Mouse (Mus musculus): ENCODE measurements around the gene Srpr. TPM values are rescaled to one million over a fixed set of nuclear protein-coding genes. Genes with fewer than 3 reads are reported as not detected.

Srpr gene
- polyA plus RNA-seq, 1 experiment from 2014 or later = 118 TPM

- Histone ChIP-seq H3K27ac (ENCODE audit: low read depth, low read length) (no peak overlapping the region), H3K9me3 (ENCODE audit: control insufficient read depth) (no peaks in the 10 kb centered on the region), H3K36me3 (ENCODE audit: control insufficient read depth, insufficient read depth) (peaks cover 8% of the 10 kb centered on the region), H3K27me3 (replicated peaks; ENCODE audit: control insufficient read depth, insufficient read depth, low read length) (no peaks in the 10 kb centered on the region), H3K4me2 (replicated peaks; ENCODE audit: low read depth) (no peak overlapping the region), H3K4me3 (ENCODE audit: low read depth, low read length) (no peak overlapping the region), H3K9ac (ENCODE audit: low read depth, low read length) (no peak overlapping the region), H3K4me1 (replicated peaks; ENCODE audit: control insufficient read depth, insufficient read depth, low read length) (no peaks in the 10 kb centered on the region)
- no peak for ATAC-seq
- TF ChIP-seq CTCF (IDR thresholded peaks at IDR 0.05; ENCODE audit: low read depth) = no peak
- 89% methylated on average over 7 of the region's 7 CpGs for WGBS
These were observed 29.9 kb upstream of the Srpr start for GRCm38 (mm10) chr9:35170071-35170470.

GRCm38 (mm10) chr9:35173331-35173730 is 26.6 kb upstream of the Srpr start:
- Histone ChIP-seq H3K4me2 (replicated peaks; ENCODE audit: low read depth) (no peak overlapping the region), H3K4me1 (replicated peaks; ENCODE audit: control insufficient read depth, insufficient read depth, low read length) (no peaks in the 10 kb centered on the region), H3K27ac (ENCODE audit: low read depth, low read length) (no peak overlapping the region), H3K9me3 (ENCODE audit: control insufficient read depth) (no peaks in the 10 kb centered on the region), H3K4me3 (ENCODE audit: low read depth, low read length) (no peak overlapping the region), H3K36me3 (ENCODE audit: control insufficient read depth, insufficient read depth) (peaks cover 8% of the 10 kb centered on the region), H3K9ac (ENCODE audit: low read depth, low read length) (no peak overlapping the region), H3K27me3 (replicated peaks; ENCODE audit: control insufficient read depth, insufficient read depth, low read length) (no peaks in the 10 kb centered on the region)
- no peak for TF ChIP-seq CTCF (IDR thresholded peaks at IDR 0.05; ENCODE audit: low read depth)
- WGBS = 89% methylated on average over 1 of the region's 1 CpGs
- ATAC-seq = no peak

GRCm38 (mm10) chr9:35175251-35176123 is 24.5 kb upstream of the Srpr start, which contains the start of gene Dcps:
Gene Dcps (minus strand): TSS chr9:35176061.
- H3K36me3 ChIP-seq (ENCODE audit: control insufficient read depth, insufficient read depth) = no peaks in the 10 kb centered on the region

GRCm38 (mm10) chr9:35176124-35176659 is 23.8 kb upstream of the Srpr start:
- WGBS = 49% methylated on average over 14 of the region's 14 CpGs
- H3K27ac ChIP-seq (ENCODE audit: low read depth, low read length) = no peak overlapping the region

More at GRCm38 (mm10) chr9:35175251-35176123, 24.5 kb upstream of the Srpr start, which contains the start of gene Dcps:
- Histone ChIP-seq H3K27ac (ENCODE audit: low read depth, low read length) (peak within 1 kb of the TSS; percentile 55), H3K27me3 (replicated peaks; ENCODE audit: control insufficient read depth, insufficient read depth, low read length) (no peaks in the 10 kb centered on the region), H3K4me2 (replicated peaks; ENCODE audit: low read depth) (peak within 1 kb of the TSS; percentile 74), H3K9me3 (ENCODE audit: control insufficient read depth) (no peaks in the 10 kb centered on the region), H3K4me3 (ENCODE audit: low read depth, low read length) (peak within 1 kb of the TSS; percentile 59), H3K4me1 (replicated peaks; ENCODE audit: control insufficient read depth, insufficient read depth, low read length) (no peaks in the 10 kb centered on the region), H3K9ac (ENCODE audit: low read depth, low read length) (peak within 1 kb of the TSS; percentile 28)
- TF ChIP-seq CTCF (IDR thresholded peaks at IDR 0.05; ENCODE audit: low read depth) = peak; percentile 57
- under 1% methylated on average over 38 of the region's 38 CpGs for WGBS
- peak; percentile 93 for ATAC-seq

GRCm38 (mm10) chr9:35182832-35183231 is 17.1 kb upstream of the Srpr start:
- H3K27me3 ChIP-seq (replicated peaks; ENCODE audit: control insufficient read depth, insufficient read depth, low read length) = no peaks in the 10 kb centered on the region
- TF ChIP-seq CTCF (IDR thresholded peaks at IDR 0.05; ENCODE audit: low read depth) = no peak

More at GRCm38 (mm10) chr9:35176124-35176659, 23.8 kb upstream of the Srpr start:
- H3K27me3 ChIP-seq (replicated peaks; ENCODE audit: control insufficient read depth, insufficient read depth, low read length) = no peaks in the 10 kb centered on the region
- no peak for TF ChIP-seq CTCF (IDR thresholded peaks at IDR 0.05; ENCODE audit: low read depth)
- no peaks in the 10 kb centered on the region for H3K36me3 ChIP-seq (ENCODE audit: control insufficient read depth, insufficient read depth)
- no peaks in the 10 kb centered on the region for H3K4me1 ChIP-seq (replicated peaks; ENCODE audit: control insufficient read depth, insufficient read depth, low read length)
- no peak for ATAC-seq
- H3K9ac ChIP-seq (ENCODE audit: low read depth, low read length) = no peak overlapping the region
- H3K4me2 ChIP-seq (replicated peaks; ENCODE audit: low read depth) = peak overlapping the region; percentile 74
- peak overlapping the region; percentile 59 for H3K4me3 ChIP-seq (ENCODE audit: low read depth, low read length)
- no peaks in the 10 kb centered on the region for H3K9me3 ChIP-seq (ENCODE audit: control insufficient read depth)

GRCm38 (mm10) chr9:35183359-35183758 is 16.6 kb upstream of the Srpr start:
- H3K4me2 ChIP-seq (replicated peaks; ENCODE audit: low read depth) = no peak overlapping the region
- H3K27me3 ChIP-seq (replicated peaks; ENCODE audit: control insufficient read depth, insufficient read depth, low read length) = no peaks in the 10 kb centered on the region
- ATAC-seq = no peak
- no peaks in the 10 kb centered on the region for H3K4me1 ChIP-seq (replicated peaks; ENCODE audit: control insufficient read depth, insufficient read depth, low read length)
- no peak overlapping the region for H3K27ac ChIP-seq (ENCODE audit: low read depth, low read length)
- no peak overlapping the region for H3K9ac ChIP-seq (ENCODE audit: low read depth, low read length)
- no peak overlapping the region for H3K4me3 ChIP-seq (ENCODE audit: low read depth, low read length)
- WGBS = 72% methylated on average over 5 of the region's 5 CpGs
- no peak for TF ChIP-seq CTCF (IDR thresholded peaks at IDR 0.05; ENCODE audit: low read depth)
- H3K36me3 ChIP-seq (ENCODE audit: control insufficient read depth, insufficient read depth) = peaks cover 15% of the 10 kb centered on the region; the same call in 1 of the 2 replicates
- H3K9me3 ChIP-seq (ENCODE audit: control insufficient read depth) = no peaks in the 10 kb centered on the region

More at GRCm38 (mm10) chr9:35182832-35183231, 17.1 kb upstream of the Srpr start:
- no peaks in the 10 kb centered on the region for H3K9me3 ChIP-seq (ENCODE audit: control insufficient read depth)
- no peak for ATAC-seq
- WGBS = 71% methylated on average over 2 of the region's 2 CpGs
- H3K9ac ChIP-seq (ENCODE audit: low read depth, low read length) = no peak overlapping the region
- H3K27ac ChIP-seq (ENCODE audit: low read depth, low read length) = no peak overlapping the region
- no peak overlapping the region for H3K4me3 ChIP-seq (ENCODE audit: low read depth, low read length)
- no peaks in the 10 kb centered on the region for H3K4me1 ChIP-seq (replicated peaks; ENCODE audit: control insufficient read depth, insufficient read depth, low read length)
- H3K4me2 ChIP-seq (replicated peaks; ENCODE audit: low read depth) = no peak overlapping the region
- peaks cover 9% of the 10 kb centered on the region; the same call in 1 of the 2 replicates for H3K36me3 ChIP-seq (ENCODE audit: control insufficient read depth, insufficient read depth)
